Mouse (Mus musculus) testis, adult 2 months (tissue): Measurements from ENCODE around the gene Eml1.

Source experiments
- CTCF ChIP-seq: fragments of 200-500 bp; IDR thresholded peaks from 2 replicates; pipeline ENCODE4 v1.5.1; 2012; ENCODE audit warnings: low read depth, mild to moderate bottlenecking, inconsistent platforms, low read length, moderate library complexity; ENCODE audit not compliant: control insufficient read depth, insufficient read depth, insufficient replicate concordance
- POLR2A ChIP-seq: fragments of 200-500 bp; IDR thresholded peaks from 2 replicates; pipeline ENCODE4 v1.6.1; 2012; ENCODE audit warnings: low read depth, mild to moderate bottlenecking, inconsistent platforms, low read length, moderate library complexity; ENCODE audit not compliant: control insufficient read depth

GRCm38 (mm10) chr12:108363796-108364195 is 7.0 kb upstream of the Eml1 start:
- TF ChIP-seq CTCF (peak; percentile 70; the same call in 1 of the 2 replicates), POLR2A (no peak)
